Mouse (Mus musculus): ENCODE data around the gene Slc5a7. TPM values are rescaled to one million over a fixed set of nuclear protein-coding genes. Genes with fewer than 3 reads are reported as not detected.

Gene Slc5a7
- total RNA-seq (2021) = not detected in 2 replicates
- long read RNA-seq, experiment 1 = 0 reads
- long read RNA-seq, experiment 2 = 0 reads

- no peak for DNase-seq
Measured at GRCm38 (mm10) chr17:54298934-54299333, at the start of gene Slc5a7. Slc5a7 (minus strand) TSS chr17:54299034.

DNA sequence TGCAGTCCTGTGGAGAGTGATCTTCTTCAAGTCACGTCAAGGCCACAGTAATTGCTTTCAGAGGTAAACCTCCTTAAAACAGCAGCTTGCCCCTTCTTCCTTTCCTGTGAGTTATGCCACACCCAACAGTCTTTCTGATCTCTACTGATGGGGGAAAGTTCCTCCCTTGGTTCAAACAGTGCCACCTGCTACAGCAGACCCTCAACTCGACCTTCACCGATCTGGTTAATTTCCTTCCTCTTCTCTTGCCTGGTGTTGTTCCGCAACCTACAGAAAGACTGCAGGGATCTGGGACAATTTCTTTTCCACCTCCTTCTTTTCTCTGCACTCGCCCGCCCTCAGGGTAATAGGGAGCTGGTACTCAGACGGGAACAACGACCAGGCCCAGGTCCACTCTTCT, 48.8 kb upstream of the Slc5a7 start:
- DNase-seq = no peak

DNA sequence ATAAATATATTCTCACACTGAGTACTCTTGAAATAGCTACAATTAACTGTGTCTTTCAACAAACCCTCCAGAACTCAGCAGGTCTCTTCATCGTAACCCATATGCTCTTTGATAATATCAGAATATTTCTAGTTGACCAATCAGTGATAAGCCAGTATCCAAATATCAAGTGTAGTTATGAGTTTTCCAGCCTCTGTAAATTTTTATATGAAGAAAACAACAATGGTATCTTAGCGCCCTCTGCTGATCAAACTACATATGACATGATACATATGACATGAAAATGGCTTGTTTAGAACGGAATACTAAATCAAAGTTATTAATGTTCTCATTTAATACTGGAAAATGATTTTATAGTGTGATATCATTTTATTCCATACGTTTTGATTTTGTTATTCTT, 44.6 kb upstream of the Slc5a7 start:
- no peak for DNase-seq

DNA sequence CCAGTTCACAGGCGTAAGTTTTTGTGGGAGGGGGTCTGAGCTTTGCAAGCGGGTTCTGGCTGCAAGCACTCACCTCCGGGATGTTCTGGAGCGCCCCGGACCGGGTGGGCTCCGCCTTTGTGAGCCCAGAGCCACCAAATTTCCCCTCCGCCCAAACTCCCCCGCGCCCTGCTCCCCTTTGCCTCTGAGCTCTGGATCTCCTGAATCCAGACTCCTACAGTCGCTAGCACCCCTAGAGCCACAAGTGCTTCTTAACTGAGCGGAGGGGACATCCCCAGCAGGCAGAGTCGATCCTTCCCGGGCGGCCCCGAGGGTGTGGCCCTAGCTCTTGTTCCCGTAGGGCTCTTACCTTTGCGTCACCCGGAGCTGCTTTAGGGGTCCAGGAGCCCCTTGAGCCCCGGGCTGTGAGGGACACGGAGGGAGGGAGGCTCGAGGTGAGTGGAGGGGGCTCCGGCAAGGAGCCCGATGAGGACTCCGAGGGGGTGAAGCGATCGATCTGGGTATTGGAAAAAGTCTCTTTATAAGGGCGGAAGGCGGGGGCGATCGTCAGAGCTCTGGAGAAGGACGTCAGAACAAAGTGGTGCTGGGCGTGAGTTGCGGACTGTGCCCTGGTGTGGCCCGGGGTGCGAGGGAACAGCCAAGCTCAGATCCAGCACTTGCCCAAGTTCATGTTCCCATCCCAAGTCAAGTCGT, 456 bp downstream of the Slc5a7 start:
- peak; percentile 6 for DNase-seq

DNA sequence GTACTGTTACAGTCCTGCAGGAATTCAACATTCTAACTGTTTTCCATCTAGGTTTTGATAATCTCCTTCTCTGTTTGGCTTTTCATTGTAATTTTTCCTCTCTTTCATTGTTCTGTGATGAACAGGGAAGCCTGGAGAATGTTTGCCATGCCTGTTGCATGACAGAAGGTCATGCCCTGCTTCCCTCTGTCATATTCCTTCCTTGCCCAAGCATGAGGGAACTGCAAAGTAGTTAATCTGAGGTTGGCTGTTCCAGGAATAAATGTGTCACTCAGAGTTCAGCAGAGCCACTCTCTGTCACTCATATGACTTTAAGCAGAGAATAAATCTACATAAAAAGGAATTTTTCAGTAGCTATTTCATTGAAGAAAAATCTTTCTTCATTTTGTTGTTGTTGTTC, 48.1 kb downstream of the Slc5a7 start:
- no peak for DNase-seq

DNA sequence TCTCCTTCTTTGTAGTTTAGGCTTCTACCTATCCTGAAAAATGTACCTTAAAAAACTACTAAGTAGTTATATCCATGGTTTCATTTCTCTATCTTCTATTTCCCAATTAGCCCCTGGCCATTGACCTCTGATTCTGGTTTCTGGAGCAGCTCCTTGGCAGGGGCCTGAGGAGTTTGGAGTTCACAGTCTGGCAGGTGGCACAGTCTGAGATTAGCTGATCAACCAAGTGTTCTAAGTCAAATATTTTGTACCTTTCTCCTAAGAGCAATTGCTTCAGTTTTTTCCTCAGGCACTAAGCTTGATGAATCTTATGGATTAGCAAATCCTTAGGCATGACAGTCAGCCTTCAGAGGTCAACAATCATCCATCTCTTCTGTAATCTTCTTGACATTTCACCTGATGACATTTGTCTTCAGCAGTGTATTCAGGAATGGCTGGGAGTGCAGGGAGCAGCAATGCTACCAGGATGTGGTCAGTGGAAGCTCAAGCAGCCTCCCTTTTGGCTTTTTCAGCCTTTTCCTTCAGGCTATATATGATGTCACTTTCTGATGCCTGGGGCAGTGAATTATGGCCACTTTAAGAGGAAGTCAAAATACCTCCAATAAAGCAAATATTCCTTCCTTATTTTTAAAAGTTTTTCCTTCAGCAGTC, 55.1 kb downstream of the Slc5a7 start:
- no peak for DNase-seq

DNA sequence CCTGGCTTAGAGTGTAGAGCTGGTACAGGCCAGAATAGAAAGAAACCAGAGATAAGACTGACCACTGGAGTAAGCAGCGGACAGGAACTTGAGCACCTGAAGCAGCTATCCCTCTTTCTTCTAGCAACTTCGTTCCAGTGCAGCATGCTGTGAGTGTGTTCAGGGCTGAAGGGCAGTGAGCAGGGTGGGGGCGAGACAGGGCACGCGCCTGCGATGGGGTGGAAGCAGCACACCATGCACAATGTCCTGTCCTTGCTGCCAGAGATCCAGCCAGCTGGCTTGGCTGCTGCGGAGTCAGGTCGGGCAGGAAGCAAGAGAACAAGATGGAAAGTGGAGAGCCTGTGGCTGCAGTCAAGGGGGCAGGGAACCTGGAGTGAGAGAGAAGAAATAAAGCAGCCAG, 59.4 kb downstream of the Slc5a7 start:
- no peak for DNase-seq
